Mouse (Mus musculus) lung, embryonic 16.5 days (tissue): Measurements from ENCODE around the gene Psat1. TPM values are rescaled to one million over a fixed set of nuclear protein-coding genes. Genes with fewer than 3 reads are reported as not detected.
A peak's percentile ranks its signal among the peaks of the same experiment; 100 is the strongest.

Experiments
- ATAC-seq: fragments of 200-750 bp; cut with Nextera tagmentation; 2 replicates; pipeline ENCODE4 v1.8.0; 2017; ENCODE audit warnings: low read depth, mild to moderate bottlenecking, moderate library complexity
- H3K27ac ChIP-seq: fragments of 300-500 bp; sonication (generic); 2 replicates; pipeline ENCODE4 v1.5.1; 2014; ENCODE audit warnings: mild to moderate bottlenecking, control low read depth, low read length
- H3K27me3 ChIP-seq: fragments of 300-500 bp; sonication (generic); 2 replicates; pipeline ENCODE4 v1.6.1; 2014; ENCODE audit warnings: low read depth, low read length, mixed read lengths; ENCODE audit not compliant: control insufficient read depth, insufficient read depth
- H3K36me3 ChIP-seq: fragments of 300-500 bp; sonication (generic); 2 replicates; pipeline ENCODE4 v1.6.1; 2014; ENCODE audit warnings: low read length; ENCODE audit not compliant: control insufficient read depth, insufficient read depth
- H3K4me1 ChIP-seq: fragments of 300-500 bp; sonication (generic); replicated peaks from 2 replicates; pipeline ENCODE4 v1.6.1; 2014; ENCODE audit warnings: low read length, mixed read lengths; ENCODE audit not compliant: control insufficient read depth, insufficient read depth
- H3K4me2 ChIP-seq: fragments of 300-500 bp; sonication (generic); 2 replicates; pipeline ENCODE4 v1.6.1; 2014; ENCODE audit warnings: low read depth, low read length, control low read depth
- H3K4me3 ChIP-seq: fragments of 300-500 bp; sonication (generic); 2 replicates; pipeline ENCODE4 v1.5.1; 2014; ENCODE audit warnings: mild to moderate bottlenecking, low read length, control low read depth
- H3K9ac ChIP-seq: fragments of 300-500 bp; sonication (generic); 2 replicates; pipeline ENCODE4 v1.6.1; 2014; ENCODE audit warnings: low read length, control low read depth
- H3K9me3 ChIP-seq: fragments of 300-500 bp; sonication (generic); 2 replicates; pipeline ENCODE4 v1.6.1; 2016; ENCODE audit warnings: low read length; ENCODE audit not compliant: control insufficient read depth
- WGBS: fragments of 180-500 bp; shearing (Covaris S2); extraction: QIAGEN DNeasy Blood & Tissue Kit; methylation state at CpG from one replicate; pipeline ENCODE4 v1.1.7; 2014; 5-methylcytosine and 5-hydroxymethylcytosine counted together
- polyA plus RNA-seq: library from polyadenylated mRNA; unstranded; fragments of >200 nt; fragmentation: Nextera tagmentation; extraction: Ambion mirVana; gene quantifications from 2 replicates; pipeline ENCODE4 v1.2.1, GENCODE M21; 2015

Psat1 gene
- polyA plus RNA-seq, 1 experiment from 2014 or later: 159 TPM

GRCm38 (mm10) chr19:15965082-15965481, 17.9 kb upstream of the Psat1 start:
- Histone ChIP-seq H3K9ac (no peak overlapping the region), H3K36me3 (peaks cover 12% of the 10 kb centered on the region), H3K4me3 (no peak overlapping the region), H3K9me3 (no peaks in the 10 kb centered on the region), H3K4me2 (no peak overlapping the region), H3K27me3 (no peaks in the 10 kb centered on the region), H3K27ac (no peak overlapping the region), H3K4me1 (no peaks in the 10 kb centered on the region)
- ATAC-seq: peak; percentile 77
- WGBS: 38% methylated on average over 3 of the region's 3 CpGs

GRCm38 (mm10) chr19:15964533-15964932, 17.4 kb upstream of the Psat1 start:
- Histone ChIP-seq H3K9ac (no peak overlapping the region), H3K36me3 (peaks cover 8% of the 10 kb centered on the region; the same call in 1 of the 2 replicates)
- 90% methylated on average over 7 of the region's 7 CpGs for WGBS

GRCm38 (mm10) chr19:15963011-15963695, 16.0 kb upstream of the Psat1 start:
- no peak overlapping the region for H3K9ac ChIP-seq
- no peak overlapping the region for H3K4me3 ChIP-seq
- no peaks in the 10 kb centered on the region for H3K27me3 ChIP-seq
- H3K36me3 ChIP-seq: peaks cover 9% of the 10 kb centered on the region; the same call in 1 of the 2 replicates
- no peak for ATAC-seq
- H3K9me3 ChIP-seq: no peaks in the 10 kb centered on the region
- no peaks in the 10 kb centered on the region for H3K4me1 ChIP-seq
- whole genome bisulfite sequencing: 78% methylated on average over 17 of the region's 17 CpGs
- no peak overlapping the region for H3K27ac ChIP-seq
- H3K4me2 ChIP-seq: no peak overlapping the region

More at GRCm38 (mm10) chr19:15964533-15964932, 17.4 kb upstream of the Psat1 start:
- Histone ChIP-seq H3K27ac (no peak overlapping the region), H3K4me3 (no peak overlapping the region), H3K9me3 (no peaks in the 10 kb centered on the region), H3K4me2 (no peak overlapping the region), H3K27me3 (no peaks in the 10 kb centered on the region), H3K4me1 (no peaks in the 10 kb centered on the region)
- peak; percentile 18; the same call in 1 of the 2 replicates for ATAC-seq

GRCm38 (mm10) chr19:15962313-15962712, 15.2 kb upstream of the Psat1 start:
- no peak overlapping the region for H3K4me2 ChIP-seq
- peaks cover 9% of the 10 kb centered on the region; the same call in 1 of the 2 replicates for H3K36me3 ChIP-seq
- no peaks in the 10 kb centered on the region for H3K4me1 ChIP-seq
- no peak overlapping the region for H3K4me3 ChIP-seq
- no peaks in the 10 kb centered on the region for H3K9me3 ChIP-seq
- H3K27ac ChIP-seq: no peak overlapping the region
- no peaks in the 10 kb centered on the region for H3K27me3 ChIP-seq
- 68% methylated on average over 13 of the region's 13 CpGs for WGBS
- ATAC-seq: peak; percentile 55; the same call in 1 of the 2 replicates
- no peak overlapping the region for H3K9ac ChIP-seq

GRCm38 (mm10) chr19:15950225-15950624, 3.1 kb upstream of the Psat1 start:
- H3K27me3 ChIP-seq: no peaks in the 10 kb centered on the region
- peaks cover 8% of the 10 kb centered on the region for H3K36me3 ChIP-seq
- no peak overlapping the region for H3K4me2 ChIP-seq
- no peak overlapping the region for H3K4me3 ChIP-seq
- no peak overlapping the region for H3K9ac ChIP-seq
- H3K27ac ChIP-seq: 0 out of 2 replicates have a peak overlapping the region, but pooled peaks have one; percentile 4
- peak; percentile 32 for ATAC-seq
- no peaks in the 10 kb centered on the region for H3K9me3 ChIP-seq
- no peaks in the 10 kb centered on the region; the same call in 1 of the 2 replicates for H3K4me1 ChIP-seq
- WGBS: 52% methylated on average over 3 of the region's 3 CpGs

- no peaks in the 10 kb centered on the region; the same call in 1 of the 2 replicates for H3K4me1 ChIP-seq
- H3K4me2 ChIP-seq: no peak overlapping the region
- H3K9ac ChIP-seq: no peak overlapping the region
- no peak overlapping the region for H3K4me3 ChIP-seq
- no peaks in the 10 kb centered on the region for H3K27me3 ChIP-seq
- 66% methylated on average over 1 of the region's 1 CpGs for WGBS
- H3K36me3 ChIP-seq: no peaks in the 10 kb centered on the region
- no peak overlapping the region for H3K27ac ChIP-seq
- no peaks in the 10 kb centered on the region for H3K9me3 ChIP-seq
- ATAC-seq: no peak
These were observed 1.7 kb upstream of the Psat1 start for GRCm38 (mm10) chr19:15948867-15949266.

- no peak overlapping the region for H3K4me3 ChIP-seq
- H3K4me1 ChIP-seq: no peaks in the 10 kb centered on the region; the same call in 1 of the 2 replicates
- H3K27me3 ChIP-seq: no peaks in the 10 kb centered on the region
- H3K4me2 ChIP-seq: no peak overlapping the region
- H3K27ac ChIP-seq: no peak overlapping the region
- 0 out of 2 replicates have a peak, but pooled peaks cover 3% of the 10 kb centered on the region for H3K9me3 ChIP-seq
- WGBS: 88% methylated on average over 7 of the region's 7 CpGs
- ATAC-seq: no peak
- H3K9ac ChIP-seq: no peak overlapping the region
- no peaks in the 10 kb centered on the region for H3K36me3 ChIP-seq
These were observed 1.3 kb upstream of the Psat1 start for GRCm38 (mm10) chr19:15948426-15948825.

GRCm38 (mm10) chr19:15946663-15947062, 474 bp downstream of the Psat1 start:
- H3K36me3 ChIP-seq: no peaks in the 10 kb centered on the region
- H3K4me2 ChIP-seq: no peak overlapping the region
- 0 out of 2 replicates have a peak, but pooled peaks cover 3% of the 10 kb centered on the region for H3K9me3 ChIP-seq
- no peaks in the 10 kb centered on the region for H3K27me3 ChIP-seq
- WGBS: 56% methylated on average over 10 of the region's 10 CpGs
- no peaks in the 10 kb centered on the region; the same call in 1 of the 2 replicates for H3K4me1 ChIP-seq
- H3K9ac ChIP-seq: peak overlapping the region; percentile 24; the same call in 1 of the 2 replicates
- peak; percentile 83 for ATAC-seq
- no peak overlapping the region for H3K4me3 ChIP-seq
- H3K27ac ChIP-seq: peak overlapping the region; percentile 49

GRCm38 (mm10) chr19:15943117-15943423, 4.1 kb downstream of the Psat1 start:
- H3K4me2 ChIP-seq: no peak overlapping the region
- H3K4me1 ChIP-seq: no peaks in the 10 kb centered on the region
- H3K36me3 ChIP-seq: no peaks in the 10 kb centered on the region
- WGBS: 83% methylated on average over 7 of the region's 7 CpGs
- H3K9ac ChIP-seq: no peak overlapping the region
- no peak overlapping the region for H3K4me3 ChIP-seq
- no peaks in the 10 kb centered on the region for H3K27me3 ChIP-seq
- H3K9me3 ChIP-seq: 0 out of 2 replicates have a peak, but pooled peaks cover 3% of the 10 kb centered on the region
- ATAC-seq: no peak
- no peak overlapping the region for H3K27ac ChIP-seq
